Mouse (Mus musculus): ENCODE data around the gene Camta2.

The Camta2 gene

DNA sequence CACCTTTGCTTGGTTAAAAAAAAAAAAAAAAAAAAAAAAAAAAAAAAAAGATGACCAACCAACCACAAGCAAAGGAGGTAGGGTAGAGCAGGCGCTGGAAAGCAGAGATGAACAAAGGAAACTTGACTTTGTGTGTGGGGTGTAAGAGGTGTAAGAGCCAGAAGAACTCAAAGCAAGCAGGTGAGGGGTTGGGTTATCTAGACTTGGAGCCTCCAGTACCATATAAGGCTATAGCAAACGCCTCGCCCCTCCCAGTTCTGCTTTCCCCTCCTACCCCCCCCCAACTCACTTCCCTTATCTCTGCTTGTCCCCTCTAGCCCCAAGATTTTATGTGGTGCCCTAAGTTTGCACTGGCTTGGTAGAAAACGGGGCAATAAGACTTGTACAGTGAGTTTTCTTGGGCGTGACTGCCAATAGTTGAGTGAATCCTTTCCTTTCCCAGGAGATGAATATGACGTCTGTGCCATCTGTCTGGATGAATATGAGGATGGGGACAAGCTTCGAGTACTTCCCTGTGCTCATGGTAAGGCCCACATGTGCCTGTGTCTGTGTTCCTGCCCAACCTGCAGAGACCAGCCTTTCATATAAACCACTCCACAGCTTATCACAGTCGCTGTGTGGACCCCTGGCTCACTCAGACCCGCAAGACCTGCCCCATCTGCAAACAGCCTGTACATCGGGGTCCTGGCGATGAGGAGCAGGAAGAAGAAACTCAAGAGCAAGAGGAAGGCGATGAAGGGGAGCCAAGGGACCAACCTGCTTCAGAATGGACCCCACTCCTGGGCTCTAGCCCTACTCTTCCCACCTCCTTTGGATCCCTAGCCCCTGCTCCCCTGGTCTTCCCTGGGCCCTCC, 37.4 kb downstream of the Camta2 start:
- no peak for TF ChIP-seq GATA4 (IDR thresholded peaks at IDR 0.05; ENCODE audit: insufficient replicate concordance, low read length)

DNA sequence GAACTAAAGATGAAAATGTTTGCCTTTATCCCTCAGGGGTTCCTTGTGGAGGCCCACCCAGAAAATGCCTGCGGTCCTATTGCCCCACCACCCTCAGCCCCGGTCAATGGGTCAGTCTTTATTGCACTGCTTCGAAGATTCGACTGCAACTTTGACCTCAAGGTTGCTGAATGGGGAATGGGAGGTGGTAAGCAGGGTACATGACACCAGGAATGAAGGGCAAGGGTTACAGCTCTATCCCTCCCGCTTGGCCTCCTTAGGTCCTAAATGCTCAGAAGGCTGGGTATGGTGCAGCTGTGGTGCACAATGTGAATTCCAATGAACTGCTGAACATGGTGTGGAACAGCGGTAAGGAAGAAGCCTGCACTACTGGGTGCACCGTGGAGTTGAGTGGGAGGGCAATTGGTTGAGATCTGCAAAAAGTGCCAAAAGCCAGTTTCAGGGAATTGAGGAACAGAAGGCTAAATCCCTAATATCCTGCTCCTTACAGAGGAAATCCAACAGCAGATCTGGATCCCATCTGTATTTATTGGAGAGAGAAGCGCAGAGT, 38.6 kb downstream of the Camta2 start:
- TF ChIP-seq GATA4 (IDR thresholded peaks at IDR 0.05; ENCODE audit: insufficient replicate concordance, low read length) = no peak

DNA sequence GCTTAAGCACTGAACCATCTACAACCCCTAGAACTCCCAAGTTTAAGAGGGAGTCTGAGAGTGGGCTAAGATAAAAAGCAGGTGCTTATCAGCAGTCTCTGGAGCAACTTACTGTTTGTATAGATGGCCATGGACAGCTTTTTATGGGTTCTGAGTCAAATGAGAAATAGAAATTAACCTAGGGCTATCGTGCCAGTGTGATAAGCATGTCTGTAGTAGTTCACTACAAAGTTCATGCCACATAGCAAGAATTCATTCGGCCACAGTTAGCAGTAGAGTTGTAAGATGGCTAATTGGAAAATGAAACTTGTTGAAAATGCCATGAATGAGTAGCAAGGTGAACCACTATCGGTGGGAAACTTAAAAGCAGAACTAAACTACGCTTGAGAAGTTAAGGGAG, 39.4 kb downstream of the Camta2 start:
- no peak for TF ChIP-seq GATA4 (IDR thresholded peaks at IDR 0.05; ENCODE audit: insufficient replicate concordance, low read length)

DNA sequence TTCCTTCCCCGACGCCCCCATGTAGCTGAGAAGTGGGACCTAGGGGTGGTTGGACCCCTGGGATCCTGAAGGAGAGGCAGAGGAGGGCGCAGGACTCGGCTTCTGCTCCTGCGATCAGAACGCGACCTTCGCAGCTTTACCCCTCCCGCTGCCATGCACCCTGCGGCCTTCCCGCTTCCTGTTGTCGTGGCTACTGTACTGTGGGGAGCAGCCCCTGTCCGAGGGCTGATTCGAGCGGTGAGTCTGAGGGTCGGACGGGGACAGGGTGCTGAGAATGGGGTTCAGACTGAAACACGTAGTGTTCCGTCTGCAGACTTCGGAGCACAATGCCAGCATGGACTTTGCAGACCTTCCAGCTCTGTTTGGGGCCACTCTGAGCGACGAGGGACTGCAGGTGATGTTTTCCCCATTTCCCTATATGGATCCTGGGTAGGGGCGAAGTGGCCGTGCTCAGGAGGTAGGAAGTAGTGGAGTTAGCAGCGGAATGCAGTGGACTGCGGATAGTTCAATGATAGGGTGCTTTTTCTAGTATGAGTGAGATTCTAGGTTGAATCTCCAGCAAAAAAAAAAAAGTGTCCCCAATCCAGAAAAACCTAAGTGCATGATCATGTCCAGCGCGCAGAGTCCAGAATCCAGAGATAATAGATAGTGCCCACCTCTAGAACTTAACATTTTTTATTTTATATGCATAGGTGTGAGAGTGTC, 40.0 kb downstream of the Camta2 start:
- TF ChIP-seq GATA4 (IDR thresholded peaks at IDR 0.05; ENCODE audit: insufficient replicate concordance, low read length) = no peak

GRCm38 (mm10) chr11:70646691-70647650, 40.9 kb downstream of the Camta2 start, which contains the start of the genes Rnf167 and Slc25a11:
Rnf167 (plus strand) TSS chr11:70647235.
Slc25a11 (minus strand) TSS chr11:70647479.
- TF ChIP-seq GATA4 (IDR thresholded peaks at IDR 0.05; ENCODE audit: insufficient replicate concordance, low read length) = peak; percentile 36; the same call in 1 of the 2 replicates

- TF ChIP-seq GATA4 (IDR thresholded peaks at IDR 0.05; ENCODE audit: insufficient replicate concordance, low read length) = no peak
These were observed 41.7 kb downstream of the Camta2 start for GRCm38 (mm10) chr11:70646259-70646555.

DNA sequence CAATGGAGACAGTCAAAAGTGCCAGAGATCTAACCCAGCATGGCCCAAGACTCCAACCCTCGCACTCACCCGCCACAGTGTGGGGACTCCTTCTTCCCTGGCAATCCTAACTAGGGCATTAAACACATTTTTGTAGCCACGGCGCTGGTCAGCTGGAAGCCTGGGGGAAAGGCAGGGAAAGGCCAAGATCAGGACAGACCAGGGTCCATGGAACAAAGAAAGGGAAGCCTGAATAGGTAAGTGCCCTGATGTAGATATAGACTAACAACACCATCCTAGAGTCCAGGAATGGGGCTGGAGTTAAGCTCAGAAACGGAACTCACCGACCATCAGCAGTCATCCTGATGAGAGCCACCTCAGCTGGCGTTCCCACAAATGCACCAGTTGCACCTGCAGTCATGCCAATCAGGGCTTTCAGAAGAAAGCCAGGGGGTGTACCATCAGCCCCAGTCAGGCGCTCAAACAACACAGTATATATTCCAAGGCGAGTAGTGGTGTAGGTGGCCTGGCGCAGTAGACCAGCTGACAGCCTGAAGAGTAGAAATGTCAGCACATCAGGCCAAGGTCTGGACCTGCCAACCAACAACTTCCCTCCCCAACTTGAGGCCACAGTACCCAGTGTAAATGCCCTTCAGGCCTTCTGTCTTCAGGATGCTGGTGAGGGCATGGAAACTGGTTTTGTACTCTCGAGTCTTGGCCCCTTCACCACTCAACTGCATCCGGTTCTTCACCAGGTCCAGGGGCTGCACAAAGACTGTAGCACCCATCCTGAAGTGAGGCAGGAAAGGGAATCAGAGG, 42.2 kb downstream of the Camta2 start:
- no peak for TF ChIP-seq GATA4 (IDR thresholded peaks at IDR 0.05; ENCODE audit: insufficient replicate concordance, low read length)

- no peak for TF ChIP-seq GATA4 (IDR thresholded peaks at IDR 0.05; ENCODE audit: insufficient replicate concordance, low read length)
These were observed 43.3 kb downstream of the Camta2 start for GRCm38 (mm10) chr11:70644564-70645103.

DNA sequence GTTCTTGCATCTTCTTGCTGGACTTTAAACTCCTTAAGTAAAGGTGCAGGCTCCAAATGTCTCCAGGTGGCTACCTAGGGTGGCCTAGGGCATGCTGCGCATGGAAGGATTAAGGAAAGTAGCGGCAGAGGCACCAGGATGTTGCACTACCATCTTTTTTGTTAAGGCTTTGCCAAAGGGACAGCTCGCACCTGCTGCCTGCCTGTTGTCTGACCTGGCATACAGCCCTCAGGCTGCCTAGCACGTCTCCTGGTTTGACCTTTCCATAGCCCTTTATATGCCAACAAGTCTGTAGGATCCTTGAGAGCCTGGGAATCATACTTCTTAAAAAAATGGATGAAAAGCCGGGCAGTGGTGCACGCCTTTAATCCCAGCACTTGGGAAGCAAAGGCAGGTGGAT, 44.9 kb downstream of the Camta2 start:
- TF ChIP-seq GATA4 (IDR thresholded peaks at IDR 0.05; ENCODE audit: insufficient replicate concordance, low read length) = no peak

GRCm38 (mm10) chr11:70641241-70641640, 46.7 kb downstream of the Camta2 start:
- TF ChIP-seq GATA4 (IDR thresholded peaks at IDR 0.05; ENCODE audit: insufficient replicate concordance, low read length) = no peak

DNA sequence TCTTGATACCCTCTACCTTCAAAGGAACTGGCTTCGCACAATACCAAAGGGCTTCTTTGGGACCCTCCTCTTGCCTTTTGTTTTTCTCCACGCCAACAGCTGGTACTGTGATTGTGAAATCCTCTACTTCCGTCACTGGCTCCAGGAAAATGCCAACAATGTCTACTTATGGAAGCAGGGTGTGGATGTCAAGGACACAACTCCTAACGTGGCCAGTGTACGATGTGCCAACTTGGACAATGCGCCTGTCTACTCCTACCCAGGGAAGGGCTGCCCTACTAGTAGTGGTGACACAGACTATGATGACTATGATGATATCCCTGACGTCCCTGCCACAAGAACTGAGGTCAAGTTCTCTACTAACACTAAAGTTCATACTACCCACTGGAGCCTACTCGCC, 47.9 kb downstream of the Camta2 start:
- TF ChIP-seq GATA4 (IDR thresholded peaks at IDR 0.05; ENCODE audit: insufficient replicate concordance, low read length) = no peak

- TF ChIP-seq GATA4 (IDR thresholded peaks at IDR 0.05; ENCODE audit: insufficient replicate concordance, low read length) = peak; percentile 79; the same call in 1 of the 2 replicates
These were observed 49.1 kb downstream of the Camta2 start, which contains the start of gene Gp1ba for GRCm38 (mm10) chr11:70638714-70639278. Gp1ba (plus strand) TSS chr11:70639122.

GRCm38 (mm10) chr11:70638293-70638692, 49.6 kb downstream of the Camta2 start:
- TF ChIP-seq GATA4 (IDR thresholded peaks at IDR 0.05; ENCODE audit: insufficient replicate concordance, low read length) = no peak

Data from liver, adult (tissue).